Mouse (Mus musculus): ENCODE measurements around the gene Ebp. TPM values are rescaled to one million over a fixed set of nuclear protein-coding genes. Genes with fewer than 3 reads are reported as not detected.

The Ebp gene
- polyA plus RNA-seq (2012; fragmentation: generic; extraction: Trizol): 116 TPM

DNA sequence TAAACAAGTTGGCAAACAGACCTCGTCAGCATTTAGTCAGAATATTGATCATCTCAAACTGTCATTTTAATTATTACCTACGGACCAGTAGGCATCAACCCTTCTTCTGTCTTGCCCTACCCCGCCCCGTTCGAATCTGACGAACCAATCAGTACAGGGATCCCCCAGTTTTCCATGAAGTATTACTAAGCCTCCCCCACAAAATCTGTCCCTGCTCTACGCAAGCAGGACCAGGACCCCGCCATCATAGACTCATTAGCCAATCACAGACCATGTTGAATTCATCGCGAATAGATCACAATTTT, at the start of gene Ebp:
Ebp (minus strand) TSS at position 94 of the 305 bp plus-strand sequence.
- Histone ChIP-seq H3K79me2 (ENCODE audit: control insufficient read depth, insufficient read depth) (peaks cover 8% of the 10 kb centered on the region), H3ac (ENCODE audit: control insufficient read depth, insufficient read length) (peak within 1 kb of the TSS; percentile 4), H3K27me3 (ENCODE audit: control insufficient read depth, insufficient read depth, insufficient read length) (no peaks in the 10 kb centered on the region), H3K36me3 (ENCODE audit: control insufficient read depth, insufficient read depth) (no peaks in the 10 kb centered on the region), H3K4me3 (peak within 1 kb of the TSS; percentile 48), H3K4me2 (ENCODE audit: low read depth) (peak within 1 kb of the TSS; percentile 99)
- TF ChIP-seq POLR2A (IDR thresholded peaks at IDR 0.05; ENCODE audit: insufficient read length, low read depth) (no peak), TCF12 (IDR thresholded peaks at IDR 0.05; ENCODE audit: insufficient read depth, poor library complexity, severe bottlenecking) (no peak), TCF3 (IDR thresholded peaks at IDR 0.05; ENCODE audit: insufficient read length, low read depth) (no peak), MYOG (IDR thresholded peaks at IDR 0.05; ENCODE audit: control insufficient read depth in 1 of 3, insufficient read depth in 1 of 3, insufficient read length in 2 of 3, low read depth in 2 of 3) (no peak), POLR2AphosphoS2 (IDR thresholded peaks at IDR 0.05; ENCODE audit: insufficient read length, low read depth) (no peak), USF1 (IDR thresholded peaks at IDR 0.05; ENCODE audit: low read depth) (no peak), E2F4 (IDR thresholded peaks at IDR 0.05; ENCODE audit: insufficient read depth) (no peak), REST (IDR thresholded peaks at IDR 0.05; ENCODE audit: insufficient read depth, insufficient read length) (no peak), MYOD1 (IDR thresholded peaks at IDR 0.05; ENCODE audit: control insufficient read depth in 1 of 3, insufficient read length in 2 of 3, low read depth in 2 of 3) (no peak)

DNA sequence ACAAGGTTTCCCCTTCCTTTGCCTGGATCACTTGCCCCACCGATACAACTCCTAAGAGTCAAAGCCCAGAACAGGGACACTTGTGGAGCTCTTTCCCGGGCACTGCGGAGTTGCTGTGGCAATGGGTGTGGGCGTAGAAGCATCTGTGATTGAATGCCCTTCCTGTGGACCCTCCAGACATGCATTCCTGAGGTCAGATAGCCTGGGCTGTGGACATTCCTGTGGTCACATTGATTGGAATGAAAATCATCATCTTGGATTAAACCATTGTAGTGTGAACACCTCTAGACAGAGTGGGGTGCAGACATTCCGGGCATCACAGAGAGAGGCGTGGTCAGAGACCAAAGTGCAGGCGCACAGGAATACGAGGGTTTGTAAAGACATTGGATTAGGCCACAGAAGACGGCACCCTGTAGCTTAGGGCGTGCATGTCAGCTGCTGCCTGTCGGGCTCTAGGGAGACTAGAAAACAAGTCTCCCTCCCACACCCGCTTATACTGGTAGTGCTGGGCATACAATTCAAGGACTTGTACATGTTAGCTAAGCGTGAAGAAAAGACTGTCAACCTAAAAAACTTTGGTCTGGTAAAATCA, 45.6 kb upstream of the Ebp start:
- Histone ChIP-seq H3K27me3 (ENCODE audit: control insufficient read depth, insufficient read depth, insufficient read length) (no peaks in the 10 kb centered on the region), H3K4me2 (ENCODE audit: low read depth) (peak overlapping the region; percentile 39), H3K4me3 (no peak overlapping the region), H3K79me2 (ENCODE audit: control insufficient read depth, insufficient read depth) (no peaks in the 10 kb centered on the region), H3K36me3 (ENCODE audit: control insufficient read depth, insufficient read depth) (no peaks in the 10 kb centered on the region), H3ac (ENCODE audit: control insufficient read depth, insufficient read length) (no peak overlapping the region)
- TF ChIP-seq TCF12 (IDR thresholded peaks at IDR 0.05; ENCODE audit: insufficient read depth, poor library complexity, severe bottlenecking) (peak; percentile 22), SRF (IDR thresholded peaks at IDR 0.05; ENCODE audit: control insufficient read depth, insufficient read length, low read depth) (no peak), REST (IDR thresholded peaks at IDR 0.05; ENCODE audit: insufficient read depth, insufficient read length) (no peak), E2F4 (IDR thresholded peaks at IDR 0.05; ENCODE audit: insufficient read depth) (no peak), TCF3 (IDR thresholded peaks at IDR 0.05; ENCODE audit: insufficient read length, low read depth) (peak; percentile 49), USF1 (IDR thresholded peaks at IDR 0.05; ENCODE audit: low read depth) (no peak), MYOG (IDR thresholded peaks at IDR 0.05; ENCODE audit: control insufficient read depth in 1 of 3, insufficient read depth in 1 of 3, insufficient read length in 2 of 3, low read depth in 2 of 3) (peak in 1 of 3 experiments; percentile 57), MAX (IDR thresholded peaks at IDR 0.05; ENCODE audit: low read depth) (no peak), POLR2AphosphoS2 (IDR thresholded peaks at IDR 0.05; ENCODE audit: insufficient read length, low read depth) (no peak), MYOD1 (IDR thresholded peaks at IDR 0.05; ENCODE audit: control insufficient read depth in 1 of 3, insufficient read length in 2 of 3, low read depth in 2 of 3) (peak in 2 of 3 experiments; percentile 50 to 60), CEBPB (IDR thresholded peaks at IDR 0.05; ENCODE audit: insufficient read depth, poor library complexity, severe bottlenecking) (no peak), POLR2A (IDR thresholded peaks at IDR 0.05; ENCODE audit: insufficient read length, low read depth) (no peak)

GRCm38 (mm10) chrX:8236704-8237103, 43.4 kb upstream of the Ebp start:
- H3K36me3 ChIP-seq (ENCODE audit: control insufficient read depth, insufficient read depth): no peaks in the 10 kb centered on the region
- H3K79me2 ChIP-seq (ENCODE audit: control insufficient read depth, insufficient read depth): no peaks in the 10 kb centered on the region
- H3K27me3 ChIP-seq (ENCODE audit: control insufficient read depth, insufficient read depth, insufficient read length): no peaks in the 10 kb centered on the region
- H3ac ChIP-seq (ENCODE audit: control insufficient read depth, insufficient read length): no peak overlapping the region
- H3K4me2 ChIP-seq (ENCODE audit: low read depth): no peak overlapping the region
- H3K4me3 ChIP-seq: no peak overlapping the region
- TF ChIP-seq REST (IDR thresholded peaks at IDR 0.05; ENCODE audit: insufficient read depth, insufficient read length): no peak
- no peak for TF ChIP-seq MYOG (IDR thresholded peaks at IDR 0.05; ENCODE audit: control insufficient read depth in 1 of 3, insufficient read depth in 1 of 3, insufficient read length in 2 of 3, low read depth in 2 of 3)
- no peak for TF ChIP-seq TCF3 (IDR thresholded peaks at IDR 0.05; ENCODE audit: insufficient read length, low read depth)
- TF ChIP-seq USF1 (IDR thresholded peaks at IDR 0.05; ENCODE audit: low read depth): no peak
- TF ChIP-seq POLR2AphosphoS2 (IDR thresholded peaks at IDR 0.05; ENCODE audit: insufficient read length, low read depth): no peak

- Histone ChIP-seq H3K27me3 (ENCODE audit: control insufficient read depth, insufficient read depth, insufficient read length) (no peaks in the 10 kb centered on the region), H3ac (ENCODE audit: control insufficient read depth, insufficient read length) (no peak overlapping the region), H3K4me3 (no peak overlapping the region), H3K36me3 (ENCODE audit: control insufficient read depth, insufficient read depth) (no peaks in the 10 kb centered on the region), H3K79me2 (ENCODE audit: control insufficient read depth, insufficient read depth) (no peaks in the 10 kb centered on the region), H3K4me2 (ENCODE audit: low read depth) (no peak overlapping the region)
- TF ChIP-seq MYOG (IDR thresholded peaks at IDR 0.05; ENCODE audit: control insufficient read depth in 1 of 3, insufficient read depth in 1 of 3, insufficient read length in 2 of 3, low read depth in 2 of 3) (no peak), TCF3 (IDR thresholded peaks at IDR 0.05; ENCODE audit: insufficient read length, low read depth) (no peak), MYOD1 (IDR thresholded peaks at IDR 0.05; ENCODE audit: control insufficient read depth in 1 of 3, insufficient read length in 2 of 3, low read depth in 2 of 3) (no peak), POLR2A (IDR thresholded peaks at IDR 0.05; ENCODE audit: insufficient read length, low read depth) (no peak), POLR2AphosphoS2 (IDR thresholded peaks at IDR 0.05; ENCODE audit: insufficient read length, low read depth) (no peak), USF1 (IDR thresholded peaks at IDR 0.05; ENCODE audit: low read depth) (no peak), E2F4 (IDR thresholded peaks at IDR 0.05; ENCODE audit: insufficient read depth) (no peak), MAX (IDR thresholded peaks at IDR 0.05; ENCODE audit: low read depth) (no peak), CEBPB (IDR thresholded peaks at IDR 0.05; ENCODE audit: insufficient read depth, poor library complexity, severe bottlenecking) (no peak), SRF (IDR thresholded peaks at IDR 0.05; ENCODE audit: control insufficient read depth, insufficient read length, low read depth) (no peak), TCF12 (IDR thresholded peaks at IDR 0.05; ENCODE audit: insufficient read depth, poor library complexity, severe bottlenecking) (no peak), REST (IDR thresholded peaks at IDR 0.05; ENCODE audit: insufficient read depth, insufficient read length) (no peak)
Measured at GRCm38 (mm10) chrX:8233602-8234001, 40.3 kb upstream of the Ebp start.

GRCm38 (mm10) chrX:8230272-8230671, 37.0 kb upstream of the Ebp start:
- H3K36me3 ChIP-seq (ENCODE audit: control insufficient read depth, insufficient read depth): no peaks in the 10 kb centered on the region
- H3K4me3 ChIP-seq: no peak overlapping the region
- no peaks in the 10 kb centered on the region for H3K79me2 ChIP-seq (ENCODE audit: control insufficient read depth, insufficient read depth)
- no peak overlapping the region for H3ac ChIP-seq (ENCODE audit: control insufficient read depth, insufficient read length)
- TF ChIP-seq USF1 (IDR thresholded peaks at IDR 0.05; ENCODE audit: low read depth) (no peak), REST (IDR thresholded peaks at IDR 0.05; ENCODE audit: insufficient read depth, insufficient read length) (no peak), CEBPB (IDR thresholded peaks at IDR 0.05; ENCODE audit: insufficient read depth, poor library complexity, severe bottlenecking) (no peak), MAX (IDR thresholded peaks at IDR 0.05; ENCODE audit: low read depth) (no peak), POLR2A (IDR thresholded peaks at IDR 0.05; ENCODE audit: insufficient read length, low read depth) (no peak), POLR2AphosphoS2 (IDR thresholded peaks at IDR 0.05; ENCODE audit: insufficient read length, low read depth) (no peak), E2F4 (IDR thresholded peaks at IDR 0.05; ENCODE audit: insufficient read depth) (no peak), SRF (IDR thresholded peaks at IDR 0.05; ENCODE audit: control insufficient read depth, insufficient read length, low read depth) (no peak), TCF3 (IDR thresholded peaks at IDR 0.05; ENCODE audit: insufficient read length, low read depth) (no peak)
- no peaks in the 10 kb centered on the region for H3K27me3 ChIP-seq (ENCODE audit: control insufficient read depth, insufficient read depth, insufficient read length)
- H3K4me2 ChIP-seq (ENCODE audit: low read depth): no peak overlapping the region
